Mouse (Mus musculus) brown adipose tissue, adult 24 weeks (tissue): ENCODE measurements around the gene Cln6. TPM values are rescaled to one million over a fixed set of nuclear protein-coding genes. Genes with fewer than 3 reads are reported as not detected.

ENCODE experiments used
- polyA plus RNA-seq: library from polyadenylated mRNA; stranded (reverse); fragments of >200 nt; gene quantifications from 2 replicates; pipeline ENCODE4 v1.2.4, GENCODE M21; 2012; ENCODE audit not compliant: missing spikeins, insufficient read depth, insufficient read length

Cln6 gene
- polyA plus RNA-seq, 1 experiment = 7.1 TPM

Other genes with a start within 250 kb of the Cln6 start
- gene Itga11, start 161.0 kb upstream of the Cln6 start, polyA plus RNA-seq = 1.3 and 2.0 TPM in 2 replicates
- gene Fem1b, start 26.9 kb upstream of the Cln6 start, polyA plus RNA-seq = 5.9 and 7.1 TPM in 2 replicates
- gene Calml4, start 19.3 kb downstream of the Cln6 start, polyA plus RNA-seq = 3.8 TPM in 1 of 2 replicates, not detected in the other
- 8.9 and 12.3 TPM in 2 replicates for gene Pias1, start 149.1 kb downstream of the Cln6 start, polyA plus RNA-seq